Mouse (Mus musculus): ENCODE results near the gene Tcf25. TPM values are rescaled to one million over a fixed set of nuclear protein-coding genes. Genes with fewer than 3 reads are reported as not detected.

Gene Tcf25
- polyA plus RNA-seq, 1 experiment: 659 TPM

DNA sequence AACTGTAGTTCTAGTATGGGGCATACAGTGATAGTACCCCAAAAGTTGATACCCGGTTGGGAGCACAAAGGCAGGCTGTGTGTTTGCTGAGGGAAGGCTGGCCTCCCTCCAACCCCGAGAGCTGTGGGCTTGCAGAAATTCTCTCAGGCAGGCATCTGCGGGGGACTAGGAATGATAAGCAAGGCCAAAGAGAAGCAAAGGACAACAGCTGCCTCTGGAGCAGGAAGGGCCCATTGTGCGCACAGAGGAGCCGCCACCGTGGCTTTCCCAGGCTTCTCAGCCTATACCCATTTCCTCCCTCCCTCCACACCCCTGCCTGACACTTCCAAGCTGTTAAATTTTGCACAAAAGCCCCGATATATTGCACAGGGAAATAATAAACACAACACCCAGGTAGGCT is 39.7 kb upstream of the Tcf25 start:
- H3K27ac ChIP-seq (ENCODE audit: insufficient read depth, low read length): no peak overlapping the region
- peak overlapping the region; percentile 47; the same call in 1 of the 2 replicates for H3K4me3 ChIP-seq (ENCODE audit: insufficient read depth, low read length)
- H3K4me1 ChIP-seq (ENCODE audit: control insufficient read depth, insufficient read depth, low read length): peaks cover 4% of the 10 kb centered on the region; the same call in 1 of the 2 replicates
- TF ChIP-seq POLR2A (IDR thresholded peaks at IDR 0.05; ENCODE audit: extremely low read depth, insufficient read depth, low read length): no peak
- TF ChIP-seq CTCF (IDR thresholded peaks at IDR 0.05; ENCODE audit: extremely low read depth, insufficient read depth, low read length): no peak

- Histone ChIP-seq H3K4me3 (ENCODE audit: insufficient read depth, low read length) (peak overlapping the region; percentile 47; the same call in 1 of the 2 replicates), H3K27ac (ENCODE audit: insufficient read depth, low read length) (no peak overlapping the region), H3K4me1 (ENCODE audit: control insufficient read depth, insufficient read depth, low read length) (peaks cover 4% of the 10 kb centered on the region; the same call in 1 of the 2 replicates)
- TF ChIP-seq POLR2A (IDR thresholded peaks at IDR 0.05; ENCODE audit: extremely low read depth, insufficient read depth, low read length) (no peak), CTCF (IDR thresholded peaks at IDR 0.05; ENCODE audit: extremely low read depth, insufficient read depth, low read length) (no peak)
Measured at GRCm38 (mm10) chr8:123334467-123334866, 39.1 kb upstream of the Tcf25 start.

DNA sequence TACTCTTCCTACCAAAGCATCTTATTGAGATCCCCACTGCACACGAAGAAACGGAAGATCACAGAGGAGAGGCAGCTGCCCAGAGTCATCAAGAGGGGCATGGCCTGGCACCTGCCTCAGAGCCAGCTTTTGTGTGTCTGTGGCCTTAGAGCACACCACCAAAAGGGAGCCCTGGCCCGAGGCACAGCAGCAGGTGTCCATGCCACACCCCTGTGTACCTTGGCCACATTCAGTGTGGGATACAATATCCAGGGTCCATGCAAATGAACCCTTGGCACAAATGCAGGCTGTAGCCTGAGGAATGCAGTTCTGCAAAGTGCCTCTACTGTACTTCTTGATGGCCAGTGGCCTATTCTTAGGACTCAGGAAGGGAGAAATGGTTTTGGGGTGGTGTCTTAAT is 36.1 kb upstream of the Tcf25 start:
- H3K4me3 ChIP-seq (ENCODE audit: insufficient read depth, low read length): no peak overlapping the region
- TF ChIP-seq CTCF (IDR thresholded peaks at IDR 0.05; ENCODE audit: extremely low read depth, insufficient read depth, low read length): no peak
- no peak for TF ChIP-seq POLR2A (IDR thresholded peaks at IDR 0.05; ENCODE audit: extremely low read depth, insufficient read depth, low read length)
- no peak overlapping the region for H3K27ac ChIP-seq (ENCODE audit: insufficient read depth, low read length)
- H3K4me1 ChIP-seq (ENCODE audit: control insufficient read depth, insufficient read depth, low read length): 0 out of 2 replicates have a peak, but pooled peaks cover 1% of the 10 kb centered on the region

GRCm38 (mm10) chr8:123340071-123340470 is 33.5 kb upstream of the Tcf25 start:
- no peak for TF ChIP-seq POLR2A (IDR thresholded peaks at IDR 0.05; ENCODE audit: extremely low read depth, insufficient read depth, low read length)
- no peak for TF ChIP-seq CTCF (IDR thresholded peaks at IDR 0.05; ENCODE audit: extremely low read depth, insufficient read depth, low read length)
- Histone ChIP-seq H3K4me1 (ENCODE audit: control insufficient read depth, insufficient read depth, low read length) (0 out of 2 replicates have a peak, but pooled peaks cover 2% of the 10 kb centered on the region), H3K4me3 (ENCODE audit: insufficient read depth, low read length) (no peak overlapping the region), H3K27ac (ENCODE audit: insufficient read depth, low read length) (no peak overlapping the region)

GRCm38 (mm10) chr8:123341040-123342015 is 32.2 kb upstream of the Tcf25 start:
- 0 out of 2 replicates have a peak, but pooled peaks cover 2% of the 10 kb centered on the region for H3K4me1 ChIP-seq (ENCODE audit: control insufficient read depth, insufficient read depth, low read length)
- no peak overlapping the region for H3K4me3 ChIP-seq (ENCODE audit: insufficient read depth, low read length)
- H3K27ac ChIP-seq (ENCODE audit: insufficient read depth, low read length): no peak overlapping the region
- TF ChIP-seq POLR2A (IDR thresholded peaks at IDR 0.05; ENCODE audit: extremely low read depth, insufficient read depth, low read length): no peak
- TF ChIP-seq CTCF (IDR thresholded peaks at IDR 0.05; ENCODE audit: extremely low read depth, insufficient read depth, low read length): no peak

DNA sequence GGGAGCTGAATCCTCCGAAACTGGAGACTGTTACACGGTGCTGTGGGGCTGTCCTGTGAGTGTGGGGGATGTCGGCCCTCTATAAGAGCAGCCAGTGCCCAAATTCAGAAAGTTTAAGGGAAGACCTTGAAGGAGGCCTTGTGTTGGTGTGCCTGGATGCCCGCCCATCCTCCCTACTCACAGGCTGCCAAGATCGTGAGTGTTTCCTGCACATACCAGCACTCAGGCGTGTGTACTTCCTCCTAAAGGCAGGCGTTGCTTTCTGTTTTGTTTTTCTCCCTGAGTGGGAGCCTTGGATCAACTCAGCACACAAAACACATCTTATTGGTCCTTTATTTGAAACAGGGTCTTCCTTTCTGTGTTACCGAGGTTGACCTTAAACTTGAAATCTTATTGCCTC is 31.3 kb upstream of the Tcf25 start:
- Histone ChIP-seq H3K27ac (ENCODE audit: insufficient read depth, low read length) (no peak overlapping the region), H3K4me3 (ENCODE audit: insufficient read depth, low read length) (no peak overlapping the region), H3K4me1 (ENCODE audit: control insufficient read depth, insufficient read depth, low read length) (0 out of 2 replicates have a peak, but pooled peaks cover 2% of the 10 kb centered on the region)
- TF ChIP-seq POLR2A (IDR thresholded peaks at IDR 0.05; ENCODE audit: extremely low read depth, insufficient read depth, low read length): no peak
- no peak for TF ChIP-seq CTCF (IDR thresholded peaks at IDR 0.05; ENCODE audit: extremely low read depth, insufficient read depth, low read length)

DNA sequence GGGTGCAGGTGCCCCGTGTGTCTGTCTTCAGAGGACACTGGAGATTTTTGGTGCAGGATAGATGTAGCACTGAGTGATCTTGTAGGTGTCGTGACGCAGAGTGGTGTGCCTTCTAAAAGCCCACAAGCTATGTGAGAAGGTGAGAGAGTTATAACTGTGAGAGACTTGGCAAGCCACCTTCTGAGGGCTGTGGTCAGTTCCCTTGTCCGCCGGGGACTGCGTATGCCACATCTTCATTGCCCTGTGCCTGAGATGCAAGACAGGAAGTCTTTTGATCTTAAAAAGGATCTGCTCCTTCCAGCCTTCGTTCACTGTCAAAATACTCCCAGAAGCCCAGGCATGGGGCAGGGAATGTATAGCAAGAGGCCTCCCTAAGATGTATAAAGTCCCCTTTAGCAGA is 30.6 kb upstream of the Tcf25 start:
- H3K4me1 ChIP-seq (ENCODE audit: control insufficient read depth, insufficient read depth, low read length): 0 out of 2 replicates have a peak, but pooled peaks cover 2% of the 10 kb centered on the region
- no peak overlapping the region for H3K4me3 ChIP-seq (ENCODE audit: insufficient read depth, low read length)
- no peak overlapping the region for H3K27ac ChIP-seq (ENCODE audit: insufficient read depth, low read length)
- no peak for TF ChIP-seq CTCF (IDR thresholded peaks at IDR 0.05; ENCODE audit: extremely low read depth, insufficient read depth, low read length)
- no peak for TF ChIP-seq POLR2A (IDR thresholded peaks at IDR 0.05; ENCODE audit: extremely low read depth, insufficient read depth, low read length)

GRCm38 (mm10) chr8:123343422-123343821 is 30.1 kb upstream of the Tcf25 start:
- TF ChIP-seq POLR2A (IDR thresholded peaks at IDR 0.05; ENCODE audit: extremely low read depth, insufficient read depth, low read length): no peak
- no peak for TF ChIP-seq CTCF (IDR thresholded peaks at IDR 0.05; ENCODE audit: extremely low read depth, insufficient read depth, low read length)
- 0 out of 2 replicates have a peak, but pooled peaks cover 2% of the 10 kb centered on the region for H3K4me1 ChIP-seq (ENCODE audit: control insufficient read depth, insufficient read depth, low read length)
- H3K27ac ChIP-seq (ENCODE audit: insufficient read depth, low read length): no peak overlapping the region
- H3K4me3 ChIP-seq (ENCODE audit: insufficient read depth, low read length): no peak overlapping the region

DNA sequence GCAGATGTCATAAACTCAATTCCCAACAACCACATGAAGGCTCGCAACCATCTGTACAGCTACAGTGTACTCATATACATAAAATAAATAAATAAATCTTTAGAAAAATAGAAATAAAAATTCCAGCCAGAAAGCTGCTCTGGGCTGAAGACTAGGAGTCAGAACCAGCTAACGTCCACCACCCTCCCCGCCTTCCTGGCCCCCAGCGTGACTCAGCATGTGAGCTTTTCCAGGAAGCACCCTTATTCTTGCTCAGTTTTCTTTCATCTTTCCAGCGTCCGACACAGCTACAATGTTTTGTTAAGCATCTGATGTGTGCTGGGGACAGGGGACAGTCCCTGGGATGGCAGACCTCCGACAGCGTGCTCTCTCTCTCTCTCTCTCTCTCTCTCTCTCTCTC is 28.4 kb upstream of the Tcf25 start:
- TF ChIP-seq CTCF (IDR thresholded peaks at IDR 0.05; ENCODE audit: extremely low read depth, insufficient read depth, low read length) (no peak), POLR2A (IDR thresholded peaks at IDR 0.05; ENCODE audit: extremely low read depth, insufficient read depth, low read length) (no peak)
- Histone ChIP-seq H3K4me3 (ENCODE audit: insufficient read depth, low read length) (no peak overlapping the region), H3K4me1 (ENCODE audit: control insufficient read depth, insufficient read depth, low read length) (0 out of 2 replicates have a peak, but pooled peaks cover 2% of the 10 kb centered on the region), H3K27ac (ENCODE audit: insufficient read depth, low read length) (no peak overlapping the region)
